Mouse (Mus musculus): ENCODE measurements around the gene Xrcc3.

- no peak for TF ChIP-seq POLR2A (IDR thresholded peaks at IDR 0.05; ENCODE audit: low read depth, low read length)
- TF ChIP-seq CTCF (conservative IDR thresholded peaks at IDR 0.05; ENCODE audit: insufficient read depth, insufficient read length, low read depth, low read length), result no peak
Observed at GRCm38 (mm10) chr12:111756082-111756697, 57.5 kb downstream of the Xrcc3 start.
